In genomic region chr10:96394210-96394609, GRCm38 (mm10) we compare ENCODE assay signal across 16 mouse cellular contexts.
"Had no signal": no experiment of that assay in that cellular context is flagged by ENCODE, and none has a peak within 500 bp of the region (broad histone marks: within the 10 kb centered on the region; RNA-seq: fewer than 3 reads in every experiment).

No protein-coding gene starts in this region.

- H3K4me1 ChIP-seq: stomach, embryonic 15.5 days had no signal

- H3K9ac ChIP-seq: neural tube, embryonic 13.5 days; neural tube, embryonic 15.5 days; stomach, embryonic 15.5 days had no signal

- H3K27me3 ChIP-seq: neural tube, embryonic 13.5 days; neural tube, embryonic 15.5 days; stomach, embryonic 15.5 days had no signal

- H3K4me3 ChIP-seq: neural tube, embryonic 13.5 days; neural tube, embryonic 15.5 days; stomach, embryonic 15.5 days had no signal

- H3K9me3 ChIP-seq: neural tube, embryonic 13.5 days; neural tube, embryonic 15.5 days; stomach, embryonic 15.5 days had no signal

- H3K27ac ChIP-seq: neural tube, embryonic 13.5 days; neural tube, embryonic 15.5 days; stomach, embryonic 15.5 days; stomach, postnatal 0 days had no signal

- DNase-seq: retina, postnatal 1 day; right cerebral cortex, adult 18-20 months; right cerebral cortex, postnatal 14 days; right cerebral cortex, postnatal 25 days; right cerebral cortex, postnatal 4 days; spleen, adult 18-20 months; thymus, adult 18-20 months; thymus, adult 2 months; thymus, postnatal 14 days; thymus, postnatal 25 days; thymus, postnatal 36 days; thymus, postnatal 4 days had no signal

- H3K4me2 ChIP-seq: neural tube, embryonic 13.5 days; neural tube, embryonic 15.5 days; stomach, embryonic 15.5 days had no signal

- H3K36me3 ChIP-seq: neural tube, embryonic 13.5 days; neural tube, embryonic 15.5 days; stomach, embryonic 15.5 days had no signal
